Mouse (Mus musculus): ENCODE measurements around the gene Kctd8. TPM values are rescaled to one million over a fixed set of nuclear protein-coding genes. Genes with fewer than 3 reads are reported as not detected.

Kctd8 gene
- polyA plus RNA-seq (2016; fragmentation: Nextera tagmentation; extraction: Ambion mirVana), result 1.9 and 2.0 TPM in 2 replicates

- H3K4me2 ChIP-seq, result peak within 1 kb of the TSS; percentile 94
- H3K4me1 ChIP-seq (replicated peaks), result peaks cover 6% of the 10 kb centered on the region; the same call in 1 of the 2 replicates
- H3K9me3 ChIP-seq (replicated peaks), result no peaks in the 10 kb centered on the region
- ATAC-seq (ENCODE audit: insufficient number of reproducible peaks, low FRiP score), result peak; percentile 89
- H3K4me3 ChIP-seq, result peak within 1 kb of the TSS; percentile 66
- WGBS, result under 1% methylated on average over 83 of the region's 87 CpGs
- peak within 1 kb of the TSS; percentile 66 for H3K9ac ChIP-seq
- H3K27me3 ChIP-seq (replicated peaks), result peaks cover 26% of the 10 kb centered on the region
- H3K27ac ChIP-seq (ENCODE audit: poor library complexity, severe bottlenecking), result no peak within 1 kb of the TSS
- no peaks in the 10 kb centered on the region for H3K36me3 ChIP-seq
Measured at GRCm38 (mm10) chr5:69340919-69341801, at the start of gene Kctd8. Gene Kctd8, minus strand, starts transcription at chr5:69341679.

- H3K4me3 ChIP-seq, result no peak overlapping the region
- no peak for ATAC-seq (ENCODE audit: insufficient number of reproducible peaks, low FRiP score)
- H3K36me3 ChIP-seq, result no peaks in the 10 kb centered on the region
- no peak overlapping the region for H3K27ac ChIP-seq (ENCODE audit: poor library complexity, severe bottlenecking)
- no peak overlapping the region for H3K9ac ChIP-seq
- no peak overlapping the region for H3K4me2 ChIP-seq
- whole genome bisulfite sequencing, result 80% methylated on average over 4 of the region's 4 CpGs
- H3K9me3 ChIP-seq (replicated peaks), result no peaks in the 10 kb centered on the region
- H3K27me3 ChIP-seq (replicated peaks), result no peaks in the 10 kb centered on the region
- no peaks in the 10 kb centered on the region for H3K4me1 ChIP-seq (replicated peaks)
Measured at GRCm38 (mm10) chr5:69379072-69379471, 37.6 kb upstream of the Kctd8 start.

GRCm38 (mm10) chr5:69350596-69350995, 9.1 kb upstream of the Kctd8 start:
- Histone ChIP-seq H3K4me3 (no peak overlapping the region), H3K4me2 (no peak overlapping the region), H3K36me3 (no peaks in the 10 kb centered on the region), H3K9ac (no peak overlapping the region), H3K27me3 (replicated peaks) (no peaks in the 10 kb centered on the region), H3K9me3 (replicated peaks) (no peaks in the 10 kb centered on the region), H3K4me1 (replicated peaks) (peaks cover 3% of the 10 kb centered on the region; the same call in 1 of the 2 replicates), H3K27ac (ENCODE audit: poor library complexity, severe bottlenecking) (no peak overlapping the region)
- ATAC-seq (ENCODE audit: insufficient number of reproducible peaks, low FRiP score), result no peak
- 83% methylated on average over 3 of the region's 3 CpGs for WGBS

GRCm38 (mm10) chr5:69340102-69340918, 1.2 kb downstream of the Kctd8 start:
- H3K4me3 ChIP-seq, result peak overlapping the region; percentile 66
- peak overlapping the region; percentile 66 for H3K9ac ChIP-seq
- under 1% methylated on average over 44 of the region's 44 CpGs for WGBS
- peak; percentile 52 for ATAC-seq (ENCODE audit: insufficient number of reproducible peaks, low FRiP score)
- peaks cover 26% of the 10 kb centered on the region for H3K27me3 ChIP-seq (replicated peaks)
- H3K9me3 ChIP-seq (replicated peaks), result no peaks in the 10 kb centered on the region
- peaks cover 6% of the 10 kb centered on the region; the same call in 1 of the 2 replicates for H3K4me1 ChIP-seq (replicated peaks)
- H3K36me3 ChIP-seq, result no peaks in the 10 kb centered on the region
- no peak overlapping the region for H3K27ac ChIP-seq (ENCODE audit: poor library complexity, severe bottlenecking)
- peak overlapping the region; percentile 94 for H3K4me2 ChIP-seq

GRCm38 (mm10) chr5:69339623-69339970, 1.9 kb downstream of the Kctd8 start:
- peak overlapping the region; percentile 66 for H3K4me3 ChIP-seq
- ATAC-seq (ENCODE audit: insufficient number of reproducible peaks, low FRiP score), result no peak
- no peak overlapping the region for H3K27ac ChIP-seq (ENCODE audit: poor library complexity, severe bottlenecking)

GRCm38 (mm10) chr5:69338916-69339622, 2.4 kb downstream of the Kctd8 start:
- Histone ChIP-seq H3K4me3 (peak overlapping the region; percentile 66; the same call in 1 of the 2 replicates), H3K4me2 (peak overlapping the region; percentile 94), H3K27ac (ENCODE audit: poor library complexity, severe bottlenecking) (no peak overlapping the region), H3K4me1 (replicated peaks) (peaks cover 6% of the 10 kb centered on the region; the same call in 1 of the 2 replicates), H3K9me3 (replicated peaks) (no peaks in the 10 kb centered on the region), H3K27me3 (replicated peaks) (peaks cover 26% of the 10 kb centered on the region), H3K9ac (no peak overlapping the region), H3K36me3 (no peaks in the 10 kb centered on the region)
- no peak for ATAC-seq (ENCODE audit: insufficient number of reproducible peaks, low FRiP score)
- 50% methylated on average over 4 of the region's 4 CpGs for WGBS

More at GRCm38 (mm10) chr5:69339623-69339970, 1.9 kb downstream of the Kctd8 start:
- WGBS, result 72% methylated on average over 6 of the region's 6 CpGs
- Histone ChIP-seq H3K9ac (no peak overlapping the region), H3K27me3 (replicated peaks) (peaks cover 26% of the 10 kb centered on the region), H3K4me1 (replicated peaks) (peaks cover 6% of the 10 kb centered on the region; the same call in 1 of the 2 replicates), H3K9me3 (replicated peaks) (no peaks in the 10 kb centered on the region), H3K4me2 (peak overlapping the region; percentile 94), H3K36me3 (no peaks in the 10 kb centered on the region)

GRCm38 (mm10) chr5:69327561-69327960, 13.9 kb downstream of the Kctd8 start:
- ATAC-seq (ENCODE audit: insufficient number of reproducible peaks, low FRiP score), result no peak
- Histone ChIP-seq H3K4me2 (no peak overlapping the region), H3K4me1 (replicated peaks) (no peaks in the 10 kb centered on the region), H3K27ac (ENCODE audit: poor library complexity, severe bottlenecking) (no peak overlapping the region), H3K27me3 (replicated peaks) (no peaks in the 10 kb centered on the region), H3K4me3 (no peak overlapping the region), H3K9ac (no peak overlapping the region), H3K36me3 (no peaks in the 10 kb centered on the region), H3K9me3 (replicated peaks) (no peaks in the 10 kb centered on the region)
- WGBS, result 84% methylated on average over 4 of the region's 4 CpGs

- H3K27me3 ChIP-seq (replicated peaks), result no peaks in the 10 kb centered on the region
- 65% methylated on average over 12 of the region's 12 CpGs for WGBS
Measured at GRCm38 (mm10) chr5:69324566-69325230, 16.8 kb downstream of the Kctd8 start.

GRCm38 (mm10) chr5:69312611-69313010, 28.9 kb downstream of the Kctd8 start:
- no peak for ATAC-seq (ENCODE audit: insufficient number of reproducible peaks, low FRiP score)

More at GRCm38 (mm10) chr5:69324566-69325230, 16.8 kb downstream of the Kctd8 start:
- Histone ChIP-seq H3K9ac (no peak overlapping the region), H3K4me1 (replicated peaks) (no peaks in the 10 kb centered on the region), H3K9me3 (replicated peaks) (no peaks in the 10 kb centered on the region), H3K27ac (ENCODE audit: poor library complexity, severe bottlenecking) (no peak overlapping the region), H3K4me3 (no peak overlapping the region), H3K4me2 (no peak overlapping the region), H3K36me3 (no peaks in the 10 kb centered on the region)
- no peak for ATAC-seq (ENCODE audit: insufficient number of reproducible peaks, low FRiP score)

GRCm38 (mm10) chr5:69301665-69302064, 39.8 kb downstream of the Kctd8 start:
- no peak overlapping the region for H3K4me2 ChIP-seq
- no peak overlapping the region for H3K4me3 ChIP-seq
- no peaks in the 10 kb centered on the region for H3K36me3 ChIP-seq
- WGBS, result 38% methylated on average over 1 of the region's 1 CpGs
- no peaks in the 10 kb centered on the region for H3K9me3 ChIP-seq (replicated peaks)
- no peak overlapping the region for H3K27ac ChIP-seq (ENCODE audit: poor library complexity, severe bottlenecking)
- no peak overlapping the region for H3K9ac ChIP-seq
- no peak for ATAC-seq (ENCODE audit: insufficient number of reproducible peaks, low FRiP score)
- H3K4me1 ChIP-seq (replicated peaks), result no peaks in the 10 kb centered on the region
- no peaks in the 10 kb centered on the region for H3K27me3 ChIP-seq (replicated peaks)

More at GRCm38 (mm10) chr5:69312611-69313010, 28.9 kb downstream of the Kctd8 start:
- Histone ChIP-seq H3K4me3 (no peak overlapping the region), H3K36me3 (no peaks in the 10 kb centered on the region), H3K4me1 (replicated peaks) (no peaks in the 10 kb centered on the region), H3K4me2 (no peak overlapping the region), H3K9ac (no peak overlapping the region), H3K27me3 (replicated peaks) (no peaks in the 10 kb centered on the region), H3K9me3 (replicated peaks) (no peaks in the 10 kb centered on the region), H3K27ac (ENCODE audit: poor library complexity, severe bottlenecking) (no peak overlapping the region)
- 77% methylated on average over 7 of the region's 7 CpGs for WGBS
